Mouse (Mus musculus) stomach, postnatal 0 days (tissue): Measurements from ENCODE around the gene Set. TPM values are rescaled to one million over a fixed set of nuclear protein-coding genes. Genes with fewer than 3 reads are reported as not detected.
A peak's percentile ranks its signal among the peaks of the same experiment; 100 is the strongest.
"Not testable (repeated sequence)": the region's sequence is repeated elsewhere in the genome, so short reads cannot be mapped to it uniquely, and the experiment has no call there.

Experiments
- ATAC-seq: fragments of 200-750 bp; cut with Nextera tagmentation; 2 replicates; pipeline ENCODE4 v1.8.0; 2017; ENCODE audit not compliant: low FRiP score, low TSS enrichment
- DNase-seq: peaks from one replicate; pipeline ENCODE4 v3.0.0-alpha.2; 2016; ENCODE audit warnings: low spot score
- H3K27ac ChIP-seq: fragments of 300-500 bp; sonication (generic); replicated peaks from 2 replicates; pipeline ENCODE4 v1.5.1; 2014; ENCODE audit warnings: mild to moderate bottlenecking, control low read depth
- H3K27me3 ChIP-seq: fragments of 300-500 bp; sonication (generic); 2 replicates; pipeline ENCODE4 v1.6.1; 2014; ENCODE audit warnings: low read length; ENCODE audit not compliant: control insufficient read depth, insufficient read depth
- H3K36me3 ChIP-seq: fragments of 300-500 bp; sonication (generic); 2 replicates; pipeline ENCODE4 v1.6.1; 2014; ENCODE audit warnings: low read length, mixed read lengths; ENCODE audit not compliant: control insufficient read depth, insufficient read depth
- H3K4me1 ChIP-seq: fragments of 300-500 bp; sonication (generic); replicated peaks from 2 replicates; pipeline ENCODE4 v1.6.1; 2014; ENCODE audit warnings: antibody characterized with exemption; ENCODE audit not compliant: control insufficient read depth, insufficient read depth
- H3K4me2 ChIP-seq: fragments of 300-500 bp; sonication (generic); replicated peaks from 2 replicates; pipeline ENCODE4 v1.6.1; 2014; ENCODE audit warnings: low read depth, mild to moderate bottlenecking, control low read depth, moderate library complexity
- H3K4me3 ChIP-seq: fragments of 300-500 bp; sonication (generic); 2 replicates; pipeline ENCODE4 v1.5.1; 2014; ENCODE audit warnings: low read depth, low read length, control low read depth
- H3K9ac ChIP-seq: fragments of 300-500 bp; sonication (generic); 2 replicates; pipeline ENCODE4 v1.6.1; 2014; ENCODE audit warnings: mild to moderate bottlenecking, low read length, control low read depth, mixed read lengths
- H3K9me3 ChIP-seq: fragments of 300-500 bp; sonication (generic); 2 replicates; pipeline ENCODE4 v1.6.1; 2016; ENCODE audit warnings: low read length; ENCODE audit not compliant: control insufficient read depth
- CTCF ChIP-seq: IDR thresholded peaks from 2 replicates; pipeline ENCODE4 v1.5.1; 2016; ENCODE audit warnings: antibody characterized with exemption, low read depth, mild to moderate bottlenecking, moderate library complexity
- EP300 ChIP-seq: optimal IDR thresholded peaks from 2 replicates; pipeline ENCODE3; 2016; ENCODE audit warnings: antibody characterized with exemption
- WGBS: fragments of 180-500 bp; shearing (Covaris S2); extraction: QIAGEN DNeasy Blood & Tissue Kit; methylation state at CpG from one replicate; pipeline ENCODE4 v1.1.7; 2014; 5-methylcytosine and 5-hydroxymethylcytosine counted together
- polyA plus RNA-seq: library from polyadenylated mRNA; unstranded; fragments of >200 nt; fragmentation: Nextera tagmentation; extraction: Ambion mirVana; gene quantifications from 2 replicates; pipeline ENCODE4 v1.2.1, GENCODE M21; 2015

The Set gene
- polyA plus RNA-seq, 1 experiment from 2014 or later: 202 TPM

- 30% methylated on average over 6 of the region's 6 CpGs for WGBS
- Histone ChIP-seq H3K9ac (no peak overlapping the region), H3K36me3 (no peaks in the 10 kb centered on the region), H3K4me1 (0 out of 2 replicates have a peak, but pooled peaks cover 2% of the 10 kb centered on the region), H3K27ac (no peak overlapping the region), H3K9me3 (no peaks in the 10 kb centered on the region), H3K4me3 (no peak overlapping the region), H3K4me2 (no peak overlapping the region), H3K27me3 (no peaks in the 10 kb centered on the region)
- no peak for TF ChIP-seq EP300
- peak; percentile 68 for TF ChIP-seq CTCF
- DNase-seq: no peak
- ATAC-seq: no peak
Observed at GRCm38 (mm10) chr2:30051992-30052761, 5.0 kb upstream of the Set start.

- not testable (repeated sequence) for H3K9me3 ChIP-seq, H3K36me3 ChIP-seq, H3K4me1 ChIP-seq, H3K27me3 ChIP-seq, H3K4me2 ChIP-seq, H3K9ac ChIP-seq, H3K27ac ChIP-seq, H3K4me3 ChIP-seq, DNase-seq, ATAC-seq
- peak; percentile 36 for TF ChIP-seq CTCF
- WGBS: 93% methylated on average over 3 of the region's 3 CpGs
Observed at GRCm38 (mm10) chr2:30055310-30055709, 1.9 kb upstream of the Set start.

GRCm38 (mm10) chr2:30056736-30057135 lies 442 bp upstream of the Set start:
- DNase-seq (no peak), ATAC-seq (no peak)
- no peak overlapping the region for H3K9ac ChIP-seq
- no peaks in the 10 kb centered on the region for H3K27me3 ChIP-seq
- no peaks in the 10 kb centered on the region for H3K9me3 ChIP-seq
- no peak for TF ChIP-seq CTCF
- TF ChIP-seq EP300: no peak
- H3K4me1 ChIP-seq: no peaks in the 10 kb centered on the region
- H3K27ac ChIP-seq: no peak overlapping the region
- H3K4me3 ChIP-seq: no peak overlapping the region
- H3K4me2 ChIP-seq: no peak overlapping the region
- 81% methylated on average over 3 of the region's 3 CpGs for WGBS
- no peaks in the 10 kb centered on the region for H3K36me3 ChIP-seq

- WGBS: 57% methylated on average over 5 of the region's 5 CpGs
- no peak overlapping the region for H3K27ac ChIP-seq
- ATAC-seq: no peak
- no peaks in the 10 kb centered on the region for H3K36me3 ChIP-seq
- no peaks in the 10 kb centered on the region for H3K27me3 ChIP-seq
- H3K4me2 ChIP-seq: no peak overlapping the region
- no peaks in the 10 kb centered on the region for H3K4me1 ChIP-seq
- H3K9me3 ChIP-seq: no peaks in the 10 kb centered on the region
- no peak for TF ChIP-seq EP300
- TF ChIP-seq CTCF: no peak
- H3K9ac ChIP-seq: no peak overlapping the region
- no peak for DNase-seq
- no peak overlapping the region for H3K4me3 ChIP-seq
Observed at GRCm38 (mm10) chr2:30058418-30058817, 1.2 kb downstream of the Set start.

GRCm38 (mm10) chr2:30061215-30062166 lies 4.3 kb downstream of the Set start:
- peak overlapping the region; percentile 91 for H3K4me2 ChIP-seq
- no peaks in the 10 kb centered on the region for H3K27me3 ChIP-seq
- peak overlapping the region; percentile 93 for H3K27ac ChIP-seq
- peak overlapping the region; percentile 54 for H3K4me3 ChIP-seq
- ATAC-seq (no peak), DNase-seq (peak; percentile 55)
- WGBS: 7% methylated on average over 37 of the region's 37 CpGs
- peak overlapping the region; percentile 75 for H3K9ac ChIP-seq
- no peaks in the 10 kb centered on the region for H3K36me3 ChIP-seq
- peaks cover 2% of the 10 kb centered on the region; the same call in 1 of the 2 replicates for H3K4me1 ChIP-seq
- TF ChIP-seq EP300 (no peak), CTCF (no peak)
- no peaks in the 10 kb centered on the region for H3K9me3 ChIP-seq
